Mouse (Mus musculus): ENCODE measurements at regions not wholly inside any gene's neighbourhood (a gene's known extent, or its start where the extent isn't known, plus 50 kb on each side); places are given as distances from the start of the nearest gene placed in this dataset.

GRCm38 (mm10) chr4:12538694-12539121 lies 366.9 kb upstream of the Fam92a start:
- no peak for DNase-seq (ENCODE audit: low spot score in 2 of 2)

GRCm38 (mm10) chr4:12538043-12538442 lies 366.2 kb upstream of the Fam92a start:
- no peak for DNase-seq (ENCODE audit: low spot score in 2 of 2)

- DNase-seq (ENCODE audit: low spot score in 2 of 2): no peak
Observed at GRCm38 (mm10) chr4:12534151-12534550, 362.3 kb upstream of the Fam92a start.

GRCm38 (mm10) chr4:12532961-12533360 lies 361.1 kb upstream of the Fam92a start:
- no peak for DNase-seq (ENCODE audit: low spot score in 2 of 2)

DNA sequence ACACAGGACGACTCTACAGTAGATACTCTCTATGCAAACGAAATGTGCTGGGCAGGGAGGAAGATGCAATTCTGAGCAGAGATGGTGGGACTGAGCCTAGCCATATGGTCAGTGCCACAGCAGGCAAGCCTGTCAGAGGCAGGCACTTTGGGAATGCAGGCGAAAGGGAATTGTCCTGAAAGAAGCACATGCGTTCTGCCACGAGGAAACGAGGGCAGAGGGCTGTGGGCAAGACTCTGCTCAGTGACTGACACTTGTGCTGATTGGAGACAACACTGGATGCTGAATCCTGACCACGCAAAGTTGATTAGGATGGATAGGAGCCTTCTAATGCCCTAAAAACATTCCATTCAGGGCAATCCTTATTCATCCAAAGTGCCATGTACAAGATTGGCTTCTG lies 350.5 kb upstream of the Fam92a start:
- DNase-seq (ENCODE audit: low spot score in 2 of 2): no peak

DNA sequence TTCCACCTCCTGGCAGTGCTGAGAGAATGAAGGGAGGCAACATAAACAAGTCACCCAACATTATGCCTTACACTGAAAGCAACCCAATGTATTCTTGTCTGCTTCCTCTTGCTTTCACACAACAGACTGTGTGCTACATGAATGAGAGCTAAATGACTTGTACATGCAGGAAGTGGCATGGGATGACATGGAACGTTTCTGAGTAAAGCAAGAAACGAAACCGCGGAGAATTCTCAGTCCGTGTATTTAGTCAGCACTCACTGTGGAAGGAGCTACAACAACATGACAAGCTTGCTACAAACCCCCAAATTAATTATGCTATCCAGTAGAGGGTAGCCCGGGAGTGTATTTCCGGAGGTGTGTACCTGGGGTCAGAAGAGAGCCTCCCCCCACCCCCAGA lies 349.4 kb upstream of the Fam92a start:
- no peak for DNase-seq (ENCODE audit: low spot score in 2 of 2)

GRCm38 (mm10) chr4:12516497-12516896 lies 344.7 kb upstream of the Fam92a start:
- DNase-seq (ENCODE audit: low spot score in 2 of 2): no peak

DNA sequence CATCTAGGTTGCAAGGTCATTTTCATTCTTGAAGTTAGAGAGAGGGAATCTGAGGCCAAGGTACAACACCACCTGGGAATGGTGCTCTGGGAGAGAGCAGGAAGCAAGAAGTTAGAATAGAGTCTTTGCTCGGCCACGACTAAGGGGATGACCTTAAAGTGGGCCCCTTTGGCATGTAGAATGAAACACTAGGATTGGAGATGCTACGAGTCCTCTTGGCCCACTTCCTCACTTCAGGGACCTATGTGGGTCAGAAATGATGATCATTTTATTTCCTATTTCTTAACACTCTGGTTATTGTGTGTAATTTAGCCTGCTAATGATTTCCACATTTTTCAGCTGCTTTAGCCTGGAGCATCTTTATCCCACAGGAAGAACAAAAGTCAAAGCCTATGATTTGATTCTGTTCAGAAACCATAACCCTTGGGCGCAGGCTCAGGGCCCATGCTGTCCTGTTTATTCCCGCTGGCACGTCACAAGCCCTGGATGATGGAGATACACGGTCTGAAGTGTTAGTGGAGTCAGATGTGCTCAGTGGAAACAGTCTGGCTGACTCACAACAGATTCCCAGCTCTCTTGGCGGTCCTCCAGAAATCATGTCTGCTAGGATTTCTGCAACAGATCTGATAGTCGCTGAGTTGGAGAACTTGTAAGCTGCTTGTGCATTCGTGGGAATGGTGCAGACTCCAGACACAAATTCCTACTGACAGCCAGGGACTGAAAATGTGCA lies 340.0 kb upstream of the Fam92a start:
- peak; percentile 6 to 26 for DNase-seq (ENCODE audit: low spot score in 2 of 2)

DNA sequence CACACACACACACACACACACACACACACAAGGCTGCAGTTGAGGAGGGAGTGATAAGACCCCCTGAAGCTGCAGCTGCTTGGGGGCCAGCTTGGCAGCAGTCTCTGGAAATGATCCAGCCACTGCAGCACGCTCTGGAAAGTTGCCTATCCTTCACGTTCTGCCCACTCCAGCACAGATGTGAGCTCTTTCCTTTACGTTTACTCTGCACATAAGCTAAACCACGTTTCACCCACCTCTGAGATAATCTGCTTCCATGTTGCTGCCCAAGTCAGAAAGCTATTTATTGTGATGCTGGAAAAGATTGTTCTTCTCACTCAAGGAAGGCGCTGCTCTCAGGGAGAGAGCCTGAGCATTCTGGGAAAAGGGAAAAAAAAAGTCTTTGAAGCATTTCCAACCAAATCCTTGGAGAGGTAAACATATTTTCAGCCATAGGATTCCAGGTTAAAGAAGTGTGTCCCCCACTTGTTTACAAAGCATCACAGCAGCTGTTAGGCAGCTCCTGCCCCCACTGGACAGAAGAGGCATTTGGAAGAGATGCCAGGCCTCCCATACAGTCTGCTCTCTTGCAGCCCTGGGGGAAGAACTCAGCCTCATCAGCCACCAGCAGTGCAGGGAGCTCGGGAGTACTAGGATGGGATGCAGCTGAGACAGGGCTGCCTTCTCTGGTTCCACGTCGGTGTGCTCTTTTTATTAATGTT lies 335.2 kb upstream of the Fam92a start:
- DNase-seq (ENCODE audit: low spot score in 2 of 2): no peak

- DNase-seq (ENCODE audit: low spot score in 2 of 2): no peak
Observed at GRCm38 (mm10) chr4:12501086-12501485, 329.3 kb upstream of the Fam92a start.

- DNase-seq (ENCODE audit: low spot score in 2 of 2): no peak
Observed at GRCm38 (mm10) chr4:12498426-12498825, 326.6 kb upstream of the Fam92a start.

GRCm38 (mm10) chr4:12492468-12492867 lies 320.7 kb upstream of the Fam92a start:
- DNase-seq (ENCODE audit: low spot score in 2 of 2): no peak

DNA sequence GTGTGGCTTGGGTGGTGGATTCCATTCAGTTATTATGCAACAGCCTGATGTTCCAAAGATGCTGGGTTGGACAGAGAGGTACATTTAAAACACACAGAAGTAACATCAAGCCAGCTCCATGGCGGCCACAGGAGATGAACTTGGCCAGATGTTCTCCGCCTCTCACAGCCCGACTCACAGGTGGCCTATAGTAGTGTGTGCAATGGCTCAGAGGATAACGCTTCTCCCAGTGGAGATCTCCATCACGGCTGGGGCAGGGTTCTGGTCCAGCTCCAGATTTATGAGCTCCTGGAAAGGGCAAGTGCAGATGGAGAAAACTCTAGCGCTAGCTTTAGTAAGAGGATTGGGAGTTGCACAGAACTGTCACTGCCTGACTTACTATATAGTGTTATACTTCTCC lies 319.5 kb upstream of the Fam92a start:
- DNase-seq (ENCODE audit: low spot score in 2 of 2): no peak

DNA sequence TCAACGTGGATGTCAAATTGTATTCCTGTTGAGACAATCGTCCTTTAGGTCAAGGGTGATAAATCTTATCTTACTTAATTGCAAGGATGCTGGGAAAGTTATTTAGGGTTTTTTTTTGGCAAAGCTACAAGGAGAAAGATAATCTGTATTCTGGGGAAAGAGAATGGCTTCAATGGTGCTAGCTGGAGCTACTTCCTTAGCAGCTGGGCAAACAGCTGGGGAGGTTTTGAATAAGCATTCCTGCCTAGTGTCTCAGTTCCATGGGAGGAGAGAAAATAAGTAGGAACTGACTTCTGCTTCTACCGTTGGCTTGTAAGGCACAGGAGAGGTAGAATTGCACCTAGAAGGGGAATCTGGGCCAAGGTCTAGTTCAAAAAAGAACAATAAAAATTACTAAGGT lies 318.3 kb upstream of the Fam92a start:
- DNase-seq (ENCODE audit: low spot score in 2 of 2): no peak

DNA sequence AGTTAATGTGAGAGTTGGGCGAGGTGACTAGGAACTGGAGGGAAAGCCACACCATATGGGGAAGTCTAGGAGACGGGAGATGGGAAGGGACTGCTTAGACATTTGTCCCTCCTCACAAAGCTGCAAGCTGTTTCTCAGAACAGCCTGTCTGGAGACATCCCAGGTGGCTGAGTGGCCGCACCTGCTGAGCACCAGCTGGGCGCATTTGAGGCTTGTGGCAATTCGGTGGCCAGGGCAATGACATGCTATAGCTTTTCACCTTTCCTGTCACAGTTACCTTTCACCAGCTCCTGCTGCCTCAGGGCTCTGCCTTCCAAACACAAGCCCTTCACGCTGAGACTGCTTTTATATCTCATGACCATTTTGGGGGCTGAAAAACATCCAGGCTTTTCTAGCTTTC lies 317.5 kb upstream of the Fam92a start:
- DNase-seq (ENCODE audit: low spot score in 2 of 2): no peak

GRCm38 (mm10) chr4:12481481-12481880 lies 309.7 kb upstream of the Fam92a start:
- no peak for DNase-seq (ENCODE audit: low spot score in 2 of 2)

- no peak for DNase-seq (ENCODE audit: low spot score in 2 of 2)
Observed at GRCm38 (mm10) chr4:12476717-12477116, 304.9 kb upstream of the Fam92a start.

GRCm38 (mm10) chr4:12474981-12475568 lies 303.3 kb upstream of the Fam92a start:
- DNase-seq (ENCODE audit: low spot score in 2 of 2): no peak

GRCm38 (mm10) chr4:12474421-12474820 lies 302.6 kb upstream of the Fam92a start:
- DNase-seq (ENCODE audit: low spot score in 2 of 2): no peak

GRCm38 (mm10) chr4:12461701-12462100 lies 289.9 kb upstream of the Fam92a start:
- DNase-seq (ENCODE audit: low spot score in 2 of 2): no peak

DNA sequence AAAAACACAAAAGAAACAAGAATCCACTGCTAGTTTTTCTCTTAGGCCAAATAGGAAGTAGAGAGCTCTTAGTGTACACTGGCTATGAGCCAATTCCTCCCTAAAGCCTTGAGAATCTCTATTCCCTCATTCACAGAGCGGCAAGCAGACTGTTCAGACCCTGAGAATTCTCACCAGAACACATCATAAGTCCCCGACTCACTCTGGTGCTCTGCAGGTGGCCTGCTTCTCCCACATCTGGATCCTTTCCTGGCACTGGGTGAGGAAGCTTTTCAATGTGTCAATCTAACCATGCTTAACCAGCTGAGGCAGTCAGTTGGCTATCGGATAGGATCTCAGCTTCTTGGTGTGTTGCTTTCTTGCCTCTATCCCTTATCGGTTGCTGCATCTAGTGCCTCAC lies 289.4 kb upstream of the Fam92a start:
- no peak for DNase-seq (ENCODE audit: low spot score in 2 of 2)

GRCm38 (mm10) chr4:12457978-12458597 lies 286.3 kb upstream of the Fam92a start:
- DNase-seq (ENCODE audit: low spot score in 2 of 2): no peak

Measured in adrenal gland, adult 18-20 months (tissue).